8 mouse cellular contexts compared by ENCODE assay signal in genomic region chr15:81987646-81988045, GRCm38 (mm10). TPM values are rescaled to one million over a fixed set of nuclear protein-coding genes. Genes with fewer than 3 reads are reported as not detected.
DNase-seq lines count a peak whose midpoint lies in the region; ATAC-seq lines count a peak whose summit lies in the region.

TSS of gene Xrcc6 (plus strand) at chr15:81987835.

- no peak for DNase-seq in neural tube, embryonic 11.5 days (ENCODE audit: low spot score)
- no peak for DNase-seq in neural tube, embryonic 10.5 days (ENCODE audit: extremely low spot score, low spot score)
- DNase-seq in left cerebral cortex, postnatal 14 days (ENCODE audit: low spot score in 2 of 2): no peak
- no peak for DNase-seq in embryo, embryonic 10 days (ENCODE audit: low spot score)

- no peaks in the 10 kb centered on the region for H3K36me3 ChIP-seq in neural tube, embryonic 11.5 days (ENCODE audit: control insufficient read depth, insufficient read depth, low read length)
- no peaks in the 10 kb centered on the region for H3K36me3 ChIP-seq in embryonic facial prominence, embryonic 12.5 days
- peaks cover 2% of the 10 kb centered on the region; the same call in 1 of the 2 replicates for H3K36me3 ChIP-seq in heart, embryonic 14.5 days (ENCODE audit: control insufficient read depth, insufficient read depth, low read length)
- 0 out of 2 replicates have a peak, but pooled peaks cover 3% of the 10 kb centered on the region for H3K36me3 ChIP-seq in neural tube, embryonic 12.5 days

- 82% methylated on average over 3 of the region's 3 CpGs for WGBS in neural tube, embryonic 11.5 days
- 86% methylated on average over 3 of the region's 3 CpGs for WGBS in embryonic facial prominence, embryonic 12.5 days
- WGBS in heart, embryonic 14.5 days: 68% methylated on average over 3 of the region's 3 CpGs
- 90% methylated on average over 3 of the region's 3 CpGs for WGBS in neural tube, embryonic 12.5 days

- no peak within 1 kb of the TSS for H3K4me3 ChIP-seq in neural tube, embryonic 11.5 days (ENCODE audit: low read depth, low read length)
- no peak within 1 kb of the TSS for H3K4me3 ChIP-seq in embryonic facial prominence, embryonic 12.5 days
- H3K4me3 ChIP-seq in heart, embryonic 14.5 days (ENCODE audit: control insufficient read depth in 1 of 2, insufficient read depth in 1 of 2, low read depth in 1 of 2, low read length in 2 of 2): no peak within 1 kb of the TSS
- H3K4me3 ChIP-seq in neural tube, embryonic 12.5 days: no peak within 1 kb of the TSS

- H3K27me3 ChIP-seq in neural tube, embryonic 11.5 days (ENCODE audit: control insufficient read depth, insufficient read depth, low read length): no peaks in the 10 kb centered on the region
- no peaks in the 10 kb centered on the region for H3K27me3 ChIP-seq in embryonic facial prominence, embryonic 12.5 days
- no peaks in the 10 kb centered on the region for H3K27me3 ChIP-seq in heart, embryonic 14.5 days (ENCODE audit: control insufficient read depth, insufficient read depth, low read length)
- H3K27me3 ChIP-seq in neural tube, embryonic 12.5 days (replicated peaks): no peaks in the 10 kb centered on the region

- H3K4me1 ChIP-seq in neural tube, embryonic 11.5 days (ENCODE audit: control insufficient read depth, insufficient read depth, low read length): no peaks in the 10 kb centered on the region
- H3K4me1 ChIP-seq in embryonic facial prominence, embryonic 12.5 days: no peaks in the 10 kb centered on the region
- H3K4me1 ChIP-seq in heart, embryonic 14.5 days (ENCODE audit: control insufficient read depth in 2 of 2, insufficient read depth in 2 of 2, low read length in 2 of 2): peaks cover 10 to 15% of the 10 kb centered on the region in 2 experiments
- no peaks in the 10 kb centered on the region for H3K4me1 ChIP-seq in neural tube, embryonic 12.5 days

- no peak within 1 kb of the TSS for H3K27ac ChIP-seq in neural tube, embryonic 11.5 days (ENCODE audit: low read depth, low read length)
- no peak within 1 kb of the TSS for H3K27ac ChIP-seq in embryonic facial prominence, embryonic 12.5 days
- no peak within 1 kb of the TSS for H3K27ac ChIP-seq in heart, embryonic 14.5 days (replicated peaks in 1 of 2; ENCODE audit: control insufficient read depth in 1 of 2, insufficient read depth in 1 of 2, low read depth in 2 of 2, low read length in 2 of 2)
- H3K27ac ChIP-seq in neural tube, embryonic 12.5 days: no peak within 1 kb of the TSS

- H3K4me2 ChIP-seq in neural tube, embryonic 11.5 days (ENCODE audit: low read depth): no peak within 1 kb of the TSS
- H3K4me2 ChIP-seq in embryonic facial prominence, embryonic 12.5 days (replicated peaks): no peak within 1 kb of the TSS
- H3K4me2 ChIP-seq in heart, embryonic 14.5 days (ENCODE audit: low read length): no peak within 1 kb of the TSS
- H3K4me2 ChIP-seq in neural tube, embryonic 12.5 days (replicated peaks): no peak within 1 kb of the TSS

- H3K9me3 ChIP-seq in neural tube, embryonic 11.5 days (ENCODE audit: control insufficient read depth, low read length): no peaks in the 10 kb centered on the region
- H3K9me3 ChIP-seq in embryonic facial prominence, embryonic 12.5 days: no peaks in the 10 kb centered on the region
- no peaks in the 10 kb centered on the region for H3K9me3 ChIP-seq in heart, embryonic 14.5 days (ENCODE audit: control insufficient read depth, low read length)
- no peaks in the 10 kb centered on the region for H3K9me3 ChIP-seq in neural tube, embryonic 12.5 days

- H3K9ac ChIP-seq in neural tube, embryonic 11.5 days (ENCODE audit: low read length): no peak within 1 kb of the TSS
- H3K9ac ChIP-seq in embryonic facial prominence, embryonic 12.5 days: no peak within 1 kb of the TSS
- H3K9ac ChIP-seq in heart, embryonic 14.5 days (ENCODE audit: low read length): no peak within 1 kb of the TSS
- no peak within 1 kb of the TSS for H3K9ac ChIP-seq in neural tube, embryonic 12.5 days

- no peak for ATAC-seq in neural tube, embryonic 11.5 days (ENCODE audit: insufficient read depth, low FRiP score, low TSS enrichment)
- no peak for ATAC-seq in embryonic facial prominence, embryonic 12.5 days (ENCODE audit: insufficient number of reproducible peaks, insufficient read depth, low FRiP score, low TSS enrichment)
- ATAC-seq in heart, embryonic 14.5 days (ENCODE audit: insufficient number of reproducible peaks, insufficient read depth, low FRiP score, low read depth): no peak
- no peak for ATAC-seq in neural tube, embryonic 12.5 days (ENCODE audit: low FRiP score, low read depth)
- ATAC-seq in frontal cortex, adult (ENCODE audit: low TSS enrichment): no peak

- intact Hi-C loops in left cerebral cortex, postnatal 14 days (cut with DNase I): loop anchor here (2.0 to 5.0 kb wide), 2 partner anchors 27 to 50 kb away; partner anchors contain the start of genes Csdc2 and Pmm1

RNA-seq across cellular contexts. Expression of gene Xrcc6, which starts in this region (rescaled TPM):
- 73.2 and 73.8 TPM in 2 replicates for polyA plus RNA-seq in neural tube, embryonic 11.5 days (2014; fragmentation: Nextera tagmentation; extraction: Ambion mirVana)
- polyA plus RNA-seq in embryonic facial prominence, embryonic 12.5 days (2016; fragmentation: Nextera tagmentation; extraction: Ambion mirVana): 85.8 and 88.3 TPM in 2 replicates
- 57.7 and 64.1 TPM in 2 replicates for polyA plus RNA-seq in heart, embryonic 14.5 days (2014; fragmentation: Nextera tagmentation; extraction: Ambion mirVana)
- total RNA-seq in left cerebral cortex, postnatal 14 days (2021): 10 to 100 TPM; 18.7 to 23.9 TPM
- 52.6 and 53.4 TPM in 2 replicates for polyA plus RNA-seq in neural tube, embryonic 12.5 days (2016; fragmentation: Nextera tagmentation; extraction: Ambion mirVana)
